Mouse (Mus musculus) kidney, embryonic 15.5 days (tissue): Measurements from ENCODE around the gene Col1a1. TPM values are rescaled to one million over a fixed set of nuclear protein-coding genes. Genes with fewer than 3 reads are reported as not detected.

ENCODE experiments used
- ATAC-seq: fragments of 200-750 bp; cut with Nextera tagmentation; replicated peaks from 2 replicates; pipeline ENCODE4 v1.8.0; 2017; ENCODE audit warnings: moderate TSS enrichment; ENCODE audit not compliant: low FRiP score
- H3K27ac ChIP-seq: fragments of 300-500 bp; sonication (generic); 2 replicates; pipeline ENCODE4 v1.5.1; 2015; ENCODE audit warnings: mild to moderate bottlenecking, inconsistent platforms
- H3K27me3 ChIP-seq: fragments of 300-500 bp; sonication (generic); 2 replicates; pipeline ENCODE4 v1.6.1; 2015; ENCODE audit warnings: inconsistent platforms
- H3K36me3 ChIP-seq: fragments of 300-500 bp; sonication (generic); 2 replicates; pipeline ENCODE4 v1.6.1; 2015; ENCODE audit warnings: inconsistent platforms
- H3K4me1 ChIP-seq: fragments of 300-500 bp; sonication (generic); 2 replicates; pipeline ENCODE4 v1.6.1; 2015; ENCODE audit warnings: inconsistent platforms
- H3K4me2 ChIP-seq: fragments of 300-500 bp; sonication (generic); 2 replicates; pipeline ENCODE4 v1.6.1; 2015; ENCODE audit warnings: moderate library complexity, mild to moderate bottlenecking, inconsistent platforms
- H3K4me3 ChIP-seq: fragments of 300-500 bp; sonication (generic); replicated peaks from 2 replicates; pipeline ENCODE4 v1.5.1; 2015; ENCODE audit warnings: mild to moderate bottlenecking, inconsistent platforms
- H3K9ac ChIP-seq: fragments of 300-500 bp; sonication (generic); 2 replicates; pipeline ENCODE4 v1.6.1; 2015; ENCODE audit warnings: mild to moderate bottlenecking, inconsistent platforms
- H3K9me3 ChIP-seq: fragments of 300-500 bp; sonication (generic); replicated peaks from 2 replicates; pipeline ENCODE4 v1.6.1; 2016; ENCODE audit warnings: inconsistent platforms
- WGBS: fragments of 180-500 bp; shearing (Covaris S2); methylation state at CpG from one replicate; pipeline ENCODE4 v1.1.7; 2015; ENCODE audit warnings: mixed read lengths; 5-methylcytosine and 5-hydroxymethylcytosine counted together
- polyA plus RNA-seq: library from polyadenylated mRNA; unstranded; fragments of >200 nt; fragmentation: Nextera tagmentation; extraction: Ambion mirVana; gene quantifications from 2 replicates; pipeline ENCODE4 v1.2.1, GENCODE M21; 2015

The Col1a1 gene
- polyA plus RNA-seq, 1 experiment from 2014 or later, result 1,120 TPM

GRCm38 (mm10) chr11:94991641-94992479, 55.8 kb downstream of the Col1a1 start:
- Histone ChIP-seq H3K36me3 (peaks cover 19% of the 10 kb centered on the region), H3K27ac (peak overlapping the region; percentile 96), H3K27me3 (no peaks in the 10 kb centered on the region), H3K4me1 (peaks cover 86% of the 10 kb centered on the region), H3K4me2 (peak overlapping the region; percentile 98), H3K9ac (peak overlapping the region; percentile 86), H3K4me3 (peak overlapping the region; percentile 88), H3K9me3 (no peaks in the 10 kb centered on the region)
- WGBS, result under 1% methylated on average over 96 of the region's 99 CpGs
- no peak for ATAC-seq

GRCm38 (mm10) chr11:94992480-94992753, 56.4 kb downstream of the Col1a1 start:
- Histone ChIP-seq H3K36me3 (peaks cover 25% of the 10 kb centered on the region), H3K4me2 (peak overlapping the region; percentile 98), H3K4me3 (peak overlapping the region; percentile 88), H3K27me3 (no peaks in the 10 kb centered on the region), H3K9me3 (no peaks in the 10 kb centered on the region), H3K4me1 (peaks cover 80% of the 10 kb centered on the region), H3K9ac (peak overlapping the region; percentile 86), H3K27ac (peak overlapping the region; percentile 96)
- ATAC-seq, result no peak
- under 1% methylated on average over 20 of the region's 20 CpGs for WGBS

DNA sequence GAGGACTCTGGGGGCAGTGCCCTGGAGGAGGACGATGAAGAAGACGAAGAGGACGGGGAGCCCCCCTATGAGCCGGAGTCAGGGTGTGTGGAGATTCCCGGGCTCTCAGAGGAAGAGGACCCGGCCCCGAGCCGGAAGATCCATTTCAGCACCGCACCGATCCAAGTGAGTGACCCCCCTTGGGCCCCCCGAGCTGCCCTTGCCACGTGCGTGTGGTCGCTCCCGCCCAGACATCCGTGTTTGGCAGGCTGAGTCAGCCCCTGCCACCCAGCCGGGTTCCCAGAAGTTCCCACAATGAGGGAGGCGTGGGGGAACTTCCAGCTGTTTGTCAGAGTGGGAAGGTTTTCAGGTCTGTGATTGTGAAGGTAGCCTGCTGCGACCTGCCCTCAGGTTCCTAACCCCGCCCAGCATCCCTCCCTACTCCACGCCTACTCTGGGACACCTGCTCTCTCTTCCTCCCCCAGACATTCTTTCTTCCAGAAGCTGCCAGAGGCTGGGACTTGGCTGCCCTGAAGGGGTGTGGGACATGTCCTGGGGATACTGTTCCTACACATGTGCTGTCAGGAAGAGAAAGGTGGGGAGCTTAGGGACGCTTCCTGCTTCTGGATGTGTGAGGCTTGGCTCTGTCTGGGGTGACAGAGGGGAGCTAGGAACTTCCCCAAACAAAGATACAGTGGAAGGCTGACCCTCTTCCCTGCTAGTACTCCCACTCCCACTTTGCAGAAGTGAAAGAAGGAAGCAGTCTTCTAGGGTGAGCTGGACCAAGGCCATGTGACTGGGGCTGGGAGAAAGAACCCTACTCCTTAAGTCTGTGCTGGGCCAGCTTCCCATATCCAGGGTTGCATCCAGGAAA, 57.0 kb downstream of the Col1a1 start:
- ATAC-seq, result 0 out of 2 replicates have a peak, but pooled peaks have one; percentile 22
- peak overlapping the region; percentile 98 for H3K4me2 ChIP-seq
- peaks cover 75% of the 10 kb centered on the region for H3K4me1 ChIP-seq
- H3K27me3 ChIP-seq, result no peaks in the 10 kb centered on the region
- peak overlapping the region; percentile 86 for H3K9ac ChIP-seq
- H3K4me3 ChIP-seq, result peak overlapping the region; percentile 88
- under 1% methylated on average over 22 of the region's 22 CpGs for WGBS
- peaks cover 30% of the 10 kb centered on the region for H3K36me3 ChIP-seq
- peak overlapping the region; percentile 96 for H3K27ac ChIP-seq
- H3K9me3 ChIP-seq, result no peaks in the 10 kb centered on the region

DNA sequence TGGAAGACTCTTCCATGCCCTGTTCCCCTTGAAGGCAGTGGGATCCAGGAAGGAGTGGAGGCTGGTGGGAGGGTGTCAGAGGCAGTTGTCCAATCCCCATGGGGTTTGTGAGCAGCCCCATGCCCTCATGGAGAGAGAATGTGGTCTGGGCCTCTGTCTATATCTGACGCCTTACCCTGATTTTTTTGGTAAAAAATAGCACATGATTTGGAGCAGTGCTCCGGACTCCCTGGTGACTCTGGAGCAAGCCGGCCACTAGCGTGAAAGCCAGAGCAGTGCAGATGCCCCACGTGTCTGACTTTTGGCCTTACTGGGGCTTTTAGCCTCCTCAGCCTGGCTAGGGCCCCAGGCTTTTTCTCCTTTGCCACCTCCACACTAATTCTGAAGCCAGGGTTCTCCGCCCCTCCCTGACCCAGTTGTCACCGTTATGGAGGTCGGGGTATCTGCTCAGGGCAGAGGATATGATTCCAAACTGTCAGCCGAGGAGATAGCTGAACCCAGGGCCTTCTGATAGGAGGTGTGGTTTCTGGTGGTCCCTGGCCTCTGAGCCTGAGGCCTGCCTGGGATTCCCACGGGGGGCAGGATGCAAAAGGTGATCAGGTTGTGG, 58.3 kb downstream of the Col1a1 start:
- no peak for ATAC-seq
- Histone ChIP-seq H3K9me3 (no peaks in the 10 kb centered on the region), H3K4me2 (peak overlapping the region; percentile 98), H3K4me3 (peak overlapping the region; percentile 88), H3K4me1 (peaks cover 69% of the 10 kb centered on the region), H3K36me3 (peaks cover 44% of the 10 kb centered on the region), H3K9ac (peak overlapping the region; percentile 86), H3K27ac (no peak overlapping the region), H3K27me3 (no peaks in the 10 kb centered on the region)
- 34% methylated on average over 10 of the region's 10 CpGs for WGBS

DNA sequence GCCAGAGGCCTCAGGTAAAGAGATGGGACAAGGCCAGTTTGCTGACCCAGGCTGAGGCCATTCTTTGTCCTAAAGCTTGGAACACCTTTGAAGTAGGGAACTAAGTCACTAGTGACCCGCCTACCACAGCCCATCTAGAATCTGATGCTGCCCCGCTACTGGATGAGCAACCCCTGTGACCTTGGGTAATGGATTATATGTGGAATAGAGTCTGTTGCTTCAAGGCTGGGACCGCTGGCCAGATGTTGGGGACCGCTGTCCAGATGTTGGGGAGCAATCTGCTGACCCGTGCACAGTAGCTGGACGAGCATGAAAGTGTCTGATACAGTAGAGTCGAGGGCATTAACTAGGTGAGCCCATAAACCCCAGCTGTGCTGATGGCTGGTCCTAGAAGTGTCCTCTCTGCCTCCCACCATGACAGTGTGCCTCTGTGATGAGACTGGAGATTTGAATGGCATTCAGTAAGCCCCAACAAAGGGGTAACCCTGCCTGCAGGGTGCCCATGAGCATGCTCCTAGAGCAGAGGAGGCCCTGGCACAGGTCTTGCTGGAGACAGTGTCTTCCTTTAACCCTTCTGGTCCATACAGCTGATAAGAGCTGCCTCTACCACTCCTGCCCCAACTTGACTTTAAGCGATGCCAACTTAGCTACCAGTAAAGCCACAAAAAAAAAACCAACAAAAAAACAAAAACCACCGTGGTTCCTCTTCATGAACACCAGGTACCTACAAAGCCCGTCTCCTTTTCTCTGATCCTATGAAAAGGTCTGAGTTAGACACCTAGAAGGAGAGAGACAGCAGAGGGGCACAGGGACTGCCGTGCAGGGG, 59.1 kb downstream of the Col1a1 start:
- peak overlapping the region; percentile 98 for H3K4me2 ChIP-seq
- H3K4me3 ChIP-seq, result peak overlapping the region; percentile 88
- peak overlapping the region; percentile 86; the same call in 1 of the 2 replicates for H3K9ac ChIP-seq
- H3K27ac ChIP-seq, result no peak overlapping the region
- no peaks in the 10 kb centered on the region for H3K27me3 ChIP-seq
- no peak for ATAC-seq
- WGBS, result 75% methylated on average over 11 of the region's 11 CpGs
- H3K9me3 ChIP-seq, result no peaks in the 10 kb centered on the region
- peaks cover 52% of the 10 kb centered on the region for H3K36me3 ChIP-seq
- peaks cover 71% of the 10 kb centered on the region for H3K4me1 ChIP-seq

- no peak overlapping the region for H3K4me3 ChIP-seq
- no peaks in the 10 kb centered on the region for H3K27me3 ChIP-seq
- H3K4me2 ChIP-seq, result peak overlapping the region; percentile 98; the same call in 1 of the 2 replicates
- no peak for ATAC-seq
- H3K9me3 ChIP-seq, result no peaks in the 10 kb centered on the region
- WGBS, result 73% methylated on average over 8 of the region's 8 CpGs
- H3K27ac ChIP-seq, result no peak overlapping the region
- no peak overlapping the region for H3K9ac ChIP-seq
- peaks cover 60% of the 10 kb centered on the region for H3K36me3 ChIP-seq
- H3K4me1 ChIP-seq, result peaks cover 75% of the 10 kb centered on the region
Observed at GRCm38 (mm10) chr11:94996101-94996500, 60.1 kb downstream of the Col1a1 start.

- H3K4me2 ChIP-seq, result no peak overlapping the region
- H3K27ac ChIP-seq, result no peak overlapping the region
- peaks cover 80% of the 10 kb centered on the region for H3K4me1 ChIP-seq
- H3K27me3 ChIP-seq, result no peaks in the 10 kb centered on the region
- no peak overlapping the region for H3K9ac ChIP-seq
- no peak for ATAC-seq
- H3K9me3 ChIP-seq, result no peaks in the 10 kb centered on the region
- H3K36me3 ChIP-seq, result peaks cover 69% of the 10 kb centered on the region
- no peak overlapping the region for H3K4me3 ChIP-seq
- 91% methylated on average over 6 of the region's 6 CpGs for WGBS
Observed at GRCm38 (mm10) chr11:94996984-94997383, 61.0 kb downstream of the Col1a1 start.

DNA sequence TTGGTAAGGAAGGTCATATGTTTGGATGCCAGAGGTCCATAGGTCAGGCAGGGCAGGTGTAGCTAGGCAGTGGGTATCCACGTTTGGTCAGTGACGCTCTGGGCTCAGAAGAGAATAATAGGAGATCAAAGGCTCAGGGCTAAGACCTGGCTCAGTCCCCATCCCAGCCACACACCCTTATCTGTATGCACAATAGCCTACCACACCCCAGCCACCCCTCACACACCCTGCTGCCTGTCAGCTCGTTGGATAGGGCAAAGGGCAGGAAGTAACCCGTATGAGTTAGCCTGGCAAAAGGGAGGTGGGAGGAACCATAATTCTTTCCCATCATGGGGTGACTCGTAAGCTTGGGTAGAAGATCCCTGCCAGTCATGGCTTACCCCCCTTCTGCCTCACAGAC, 61.6 kb downstream of the Col1a1 start:
- WGBS, result 48% methylated on average over 5 of the region's 5 CpGs
- H3K36me3 ChIP-seq, result peaks cover 75% of the 10 kb centered on the region

DNA sequence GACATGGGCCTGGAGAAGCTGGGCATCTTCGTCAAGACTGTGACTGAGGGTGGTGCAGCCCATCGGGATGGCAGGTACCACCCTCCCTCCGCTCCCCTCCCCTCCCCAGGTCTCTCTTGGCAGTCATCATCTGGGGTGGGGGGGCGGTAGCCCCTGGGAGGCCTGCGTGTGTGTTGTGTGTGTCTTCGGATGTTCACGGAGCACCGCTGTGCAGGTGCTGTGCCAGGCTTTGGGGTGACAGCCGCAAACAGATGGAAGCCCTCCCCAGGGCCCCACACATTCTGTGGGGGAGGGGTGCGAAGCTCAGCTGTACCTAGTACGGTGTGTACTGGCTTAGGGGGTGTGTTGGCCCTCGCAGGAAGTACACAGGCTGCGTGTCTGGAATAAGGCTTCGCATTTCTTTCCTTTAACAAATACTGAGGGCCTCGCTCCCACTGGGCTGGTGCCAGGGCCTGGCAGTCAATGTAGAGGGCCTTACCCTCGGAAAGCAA, 62.1 kb downstream of the Col1a1 start:
- no peak overlapping the region for H3K9ac ChIP-seq
- H3K9me3 ChIP-seq, result no peaks in the 10 kb centered on the region
- H3K4me3 ChIP-seq, result no peak overlapping the region
- H3K4me1 ChIP-seq, result peaks cover 69% of the 10 kb centered on the region
- ATAC-seq, result no peak
- WGBS, result 82% methylated on average over 16 of the region's 16 CpGs
- peaks cover 80% of the 10 kb centered on the region for H3K36me3 ChIP-seq
- H3K27me3 ChIP-seq, result no peaks in the 10 kb centered on the region
- no peak overlapping the region for H3K27ac ChIP-seq
- H3K4me2 ChIP-seq, result no peak overlapping the region

More for the DNA sequence above, 61.6 kb downstream of the Col1a1 start:
- Histone ChIP-seq H3K9me3 (no peaks in the 10 kb centered on the region), H3K9ac (no peak overlapping the region), H3K4me2 (no peak overlapping the region), H3K4me1 (peaks cover 74% of the 10 kb centered on the region), H3K4me3 (no peak overlapping the region), H3K27me3 (no peaks in the 10 kb centered on the region), H3K27ac (no peak overlapping the region)
- ATAC-seq, result no peak

GRCm38 (mm10) chr11:95000128-95000527, 64.1 kb downstream of the Col1a1 start:
- ATAC-seq, result no peak
- no peak overlapping the region for H3K4me3 ChIP-seq
- H3K27me3 ChIP-seq, result no peaks in the 10 kb centered on the region
- no peaks in the 10 kb centered on the region for H3K9me3 ChIP-seq
- peak overlapping the region; percentile 5; the same call in 1 of the 2 replicates for H3K9ac ChIP-seq
- H3K4me2 ChIP-seq, result peak overlapping the region; percentile 29; the same call in 1 of the 2 replicates
- peak overlapping the region; percentile 85 for H3K27ac ChIP-seq
- peaks cover 52% of the 10 kb centered on the region for H3K4me1 ChIP-seq
- H3K36me3 ChIP-seq, result peaks cover 94% of the 10 kb centered on the region
- 67% methylated on average over 8 of the region's 8 CpGs for WGBS

- peak overlapping the region; percentile 85 for H3K27ac ChIP-seq
- peaks cover 48% of the 10 kb centered on the region for H3K4me1 ChIP-seq
- H3K4me2 ChIP-seq, result peak overlapping the region; percentile 29; the same call in 1 of the 2 replicates
- WGBS, result 21% methylated on average over 4 of the region's 4 CpGs
- H3K9ac ChIP-seq, result peak overlapping the region; percentile 5; the same call in 1 of the 2 replicates
- H3K9me3 ChIP-seq, result no peaks in the 10 kb centered on the region
- peak; percentile 12; the same call in 1 of the 2 replicates for ATAC-seq
- H3K4me3 ChIP-seq, result no peak overlapping the region
- H3K36me3 ChIP-seq, result peaks cover 95% of the 10 kb centered on the region
- H3K27me3 ChIP-seq, result no peaks in the 10 kb centered on the region
Observed at GRCm38 (mm10) chr11:95000548-95000947, 64.5 kb downstream of the Col1a1 start.
